Mouse (Mus musculus) adrenal gland, postnatal 36 days (tissue): ENCODE results near the gene Plpp7. TPM values are rescaled to one million over a fixed set of nuclear protein-coding genes. Genes with fewer than 3 reads are reported as not detected.
A peak's percentile ranks its signal among the peaks of the same experiment; 100 is the strongest.

Experiments used
- DNase-seq, 2 experiments: peaks; one replicate each; pipeline ENCODE4 v3.0.0; 2021; ENCODE audit warnings: mixed read lengths in 1 of 2
- total RNA-seq, 2 experiments: library from RNA; stranded (reverse); gene quantifications; 2 replicates each; pipeline ENCODE4 v1.2.3; 2021

Plpp7 gene
- total RNA-seq, 2 experiments from 2014 or later, result 3.5 to 5.3 TPM

DNA sequence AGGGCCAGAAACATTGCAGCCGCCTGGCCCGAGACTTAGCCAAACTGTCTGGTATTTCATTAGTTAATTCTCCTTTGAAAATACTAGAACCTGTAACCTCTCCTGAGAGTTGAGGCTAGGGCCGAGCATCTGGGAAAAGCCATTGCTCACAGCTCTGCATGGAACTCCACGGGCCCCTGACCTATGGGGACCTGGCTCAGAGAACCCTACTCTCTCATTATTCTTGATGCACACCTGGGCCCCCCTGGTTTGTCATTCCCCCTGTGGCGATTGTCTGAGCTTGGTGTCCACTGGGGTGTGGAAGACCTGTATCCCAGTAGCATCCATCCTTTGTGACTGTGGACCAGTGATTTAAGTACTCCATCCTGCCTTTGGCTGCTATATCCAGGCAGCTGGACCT, 44.0 kb downstream of the Plpp7 start:
- DNase-seq, result no peak

GRCm38 (mm10) chr2:32140498-32140934, 45.2 kb downstream of the Plpp7 start:
- DNase-seq, result peak; percentile 66 to 71

DNA sequence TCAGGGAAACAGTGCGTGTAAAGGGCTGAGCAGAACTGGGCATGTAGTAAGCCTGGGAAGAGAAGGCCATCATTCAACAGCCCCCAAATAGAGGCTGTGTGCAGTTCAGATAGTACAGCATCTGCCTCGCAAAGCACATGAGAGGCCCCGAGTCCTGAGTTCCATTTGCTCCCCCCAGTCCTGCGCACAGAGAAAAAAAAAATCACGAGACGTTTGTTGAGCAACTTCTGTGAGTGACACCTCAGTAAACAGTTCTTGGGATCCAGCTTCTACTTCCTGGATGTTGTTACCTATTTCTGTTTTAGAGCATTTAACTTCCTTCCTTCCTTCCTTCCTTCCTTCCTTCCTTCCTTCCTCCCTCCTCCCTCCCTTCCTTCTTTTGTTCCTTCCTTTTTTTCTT, 46.3 kb downstream of the Plpp7 start:
- no peak for DNase-seq

DNA sequence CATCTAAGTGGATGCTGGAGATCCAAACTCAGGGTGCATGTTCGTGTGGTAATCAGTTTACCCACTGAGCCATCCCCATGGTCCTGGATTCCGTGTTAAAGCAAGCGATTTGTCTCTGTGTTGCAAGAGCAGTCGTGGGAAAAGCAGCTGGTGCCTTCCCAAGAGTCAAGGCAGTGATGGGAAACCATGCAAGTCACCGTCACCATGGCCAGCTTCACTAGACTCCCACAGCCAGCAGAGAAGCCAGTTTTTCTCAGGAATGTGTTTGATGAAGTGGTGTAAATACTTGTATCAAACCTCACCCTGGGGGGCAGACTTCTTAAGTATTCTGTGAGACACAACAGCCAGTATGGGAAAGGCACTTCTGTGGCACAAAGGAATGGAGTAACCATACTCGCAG, 47.0 kb downstream of the Plpp7 start:
- no peak for DNase-seq

DNA sequence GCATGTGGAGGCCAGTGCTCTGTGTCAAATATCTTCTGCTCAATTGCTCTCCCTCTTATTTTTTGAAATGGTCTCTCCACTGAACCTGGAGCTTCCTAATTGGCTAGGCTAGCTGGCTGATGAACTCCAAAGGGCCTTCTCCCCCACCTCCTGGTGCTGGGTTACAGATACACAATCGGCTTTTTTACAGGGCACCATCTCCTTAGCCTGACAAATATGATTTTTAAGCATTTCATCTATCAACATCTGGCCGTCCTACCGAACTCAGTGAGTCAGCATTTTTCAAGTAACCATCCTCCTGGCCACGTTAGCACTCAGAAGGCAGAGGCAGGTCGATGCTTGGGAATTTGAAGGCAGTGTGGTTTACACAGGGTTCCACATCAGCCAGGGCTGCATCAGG, 49.3 kb downstream of the Plpp7 start:
- no peak for DNase-seq

DNA sequence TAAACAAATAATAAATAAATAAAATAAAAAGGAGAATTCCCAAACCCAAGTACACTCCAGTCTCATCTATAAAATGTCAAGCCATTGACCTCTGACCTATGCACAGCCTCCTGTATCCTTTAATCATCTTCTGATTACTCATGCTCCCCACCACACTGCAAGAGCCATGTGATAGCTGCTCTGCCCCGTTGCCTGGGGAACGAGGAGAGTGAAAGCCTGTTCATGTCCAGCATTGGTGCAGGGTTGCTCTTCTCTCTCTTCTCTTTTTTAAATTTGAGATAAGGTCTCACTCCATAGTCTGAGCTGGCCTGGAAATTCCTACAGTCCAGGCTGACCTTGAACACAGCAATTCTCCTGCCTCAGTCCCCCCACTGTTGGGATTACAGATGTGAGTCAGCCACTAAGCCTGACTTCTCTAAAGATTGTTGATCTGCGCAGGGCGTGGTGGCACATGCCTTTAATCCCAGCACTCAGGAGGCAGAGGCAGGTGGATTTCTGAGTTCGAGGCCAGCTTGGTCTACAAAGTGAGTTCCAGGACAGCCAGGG, 51.4 kb downstream of the Plpp7 start:
- peak; percentile 79 to 82 for DNase-seq

DNA sequence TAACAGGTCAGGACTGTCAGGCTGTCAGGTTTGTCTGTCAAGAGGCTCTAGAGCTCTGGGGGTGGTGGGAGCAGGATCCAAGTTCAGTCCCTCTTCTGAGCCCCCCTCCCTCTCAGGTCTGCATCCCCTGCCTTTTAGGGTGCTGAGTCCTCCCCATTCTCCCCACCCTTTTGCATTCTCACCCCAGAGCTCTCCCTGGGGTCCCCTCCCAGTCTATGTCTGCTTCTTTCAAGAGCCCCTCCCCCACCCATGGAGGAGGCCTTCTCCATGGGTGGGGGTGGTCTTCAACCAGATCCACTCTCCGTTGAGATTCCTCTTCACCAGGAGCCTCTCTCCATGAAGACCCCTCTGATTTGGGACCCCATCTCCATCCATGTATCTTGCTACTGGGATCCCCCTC, 54.8 kb downstream of the Plpp7 start:
- DNase-seq, result no peak

DNA sequence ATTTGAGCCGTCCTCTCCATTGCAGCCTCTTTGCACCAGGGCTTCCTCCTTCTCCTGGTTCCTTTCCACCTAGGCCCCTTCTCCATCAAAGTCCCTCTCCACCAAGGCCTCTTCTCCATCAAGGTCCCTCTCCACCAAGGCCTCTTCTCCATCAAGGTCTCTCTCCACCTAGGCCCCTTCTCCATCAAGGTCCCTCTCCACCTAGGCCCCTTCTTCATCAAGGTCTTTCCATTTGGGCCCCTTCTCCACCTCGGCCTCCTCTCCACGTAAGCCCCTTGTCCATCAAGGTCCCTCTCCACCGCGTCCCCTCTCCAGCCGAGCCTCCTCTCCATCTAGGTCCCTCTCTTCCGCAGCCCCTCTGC, 55.2 kb downstream of the Plpp7 start:
- DNase-seq, result no peak

DNA sequence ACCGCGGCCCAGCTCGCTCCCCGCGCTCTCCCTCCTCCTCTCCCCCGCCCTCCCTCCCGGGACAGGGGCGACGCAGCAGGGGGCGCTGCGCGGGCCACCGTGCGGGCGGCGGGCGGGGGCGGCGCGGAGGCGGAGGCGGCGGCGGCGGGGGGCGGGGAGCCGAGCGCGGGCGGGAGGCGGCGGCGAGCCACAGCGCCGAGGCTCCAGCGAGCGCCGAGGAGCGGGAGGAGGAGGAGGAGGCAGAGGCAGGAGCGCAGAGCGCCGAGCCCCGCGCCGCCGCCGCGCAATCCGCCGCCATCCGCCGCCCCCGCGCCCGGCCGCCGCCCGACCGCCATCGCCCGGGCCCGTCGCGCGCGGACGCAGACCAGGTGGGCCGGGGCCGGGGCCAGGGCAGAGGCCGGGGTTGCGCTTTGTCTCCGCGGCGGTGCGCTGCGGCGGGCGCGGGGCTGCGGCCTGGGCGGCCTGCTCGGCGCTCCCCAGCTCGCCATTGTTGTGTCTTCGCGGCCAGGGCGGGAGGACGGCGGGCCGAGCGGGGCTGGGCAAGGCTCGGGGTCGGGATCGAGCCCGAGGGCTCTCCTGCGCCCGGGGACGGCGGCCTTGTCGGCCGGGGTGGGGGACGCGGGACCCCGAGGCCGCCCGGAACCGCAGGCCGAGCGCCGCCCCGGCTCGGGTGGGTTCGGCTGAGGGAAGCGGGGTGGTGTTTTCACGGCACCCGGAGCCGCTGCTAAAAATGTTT, 55.8 kb downstream of the Plpp7 start, which contains the start of gene Prrc2b:
TSS of gene Prrc2b (plus strand) at position 159 of the 736 bp plus-strand sequence.
- peak; percentile 78 to 89 for DNase-seq

GRCm38 (mm10) chr2:32151660-32152366, 56.5 kb downstream of the Plpp7 start:
- peak in 1 of 2 experiments; percentile 56 for DNase-seq

DNA sequence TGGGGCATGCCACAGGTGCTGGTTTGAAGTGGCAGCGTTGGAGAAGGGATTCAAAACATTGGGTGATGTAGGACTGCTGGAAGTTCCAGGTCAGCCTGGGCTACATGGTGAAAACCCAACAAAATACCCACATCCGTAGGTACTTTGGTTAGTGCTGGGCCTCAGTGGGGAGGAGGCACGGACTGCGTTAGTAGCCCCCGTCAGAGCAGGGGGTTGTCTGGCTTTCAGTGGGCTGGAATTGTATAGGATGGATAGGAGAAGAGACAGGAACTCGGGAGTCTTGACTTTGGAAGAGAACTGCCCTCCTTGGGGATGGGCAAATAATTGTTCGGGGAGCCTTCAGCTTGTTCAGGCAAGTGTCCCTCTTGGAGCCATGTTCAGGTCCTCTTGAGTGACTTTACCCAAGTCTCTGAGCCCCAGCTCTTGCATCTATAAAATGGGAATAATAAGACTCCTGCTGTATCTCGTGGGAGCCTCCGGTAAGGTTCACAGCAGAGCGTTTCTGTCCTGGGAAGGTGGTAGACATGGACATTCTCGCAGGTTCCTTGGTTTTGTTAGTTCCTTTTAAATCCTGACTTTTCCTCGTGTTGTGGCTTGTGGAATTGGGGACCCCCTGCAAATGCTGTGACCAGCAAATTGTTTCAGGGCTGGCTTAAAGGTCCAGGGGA, 57.2 kb downstream of the Plpp7 start:
- no peak for DNase-seq

- DNase-seq, result peak in 1 of 2 experiments; percentile 32
Observed at GRCm38 (mm10) chr2:32153041-32153790, 57.9 kb downstream of the Plpp7 start.

- no peak for DNase-seq
Observed at GRCm38 (mm10) chr2:32153791-32154119, 58.4 kb downstream of the Plpp7 start.

DNA sequence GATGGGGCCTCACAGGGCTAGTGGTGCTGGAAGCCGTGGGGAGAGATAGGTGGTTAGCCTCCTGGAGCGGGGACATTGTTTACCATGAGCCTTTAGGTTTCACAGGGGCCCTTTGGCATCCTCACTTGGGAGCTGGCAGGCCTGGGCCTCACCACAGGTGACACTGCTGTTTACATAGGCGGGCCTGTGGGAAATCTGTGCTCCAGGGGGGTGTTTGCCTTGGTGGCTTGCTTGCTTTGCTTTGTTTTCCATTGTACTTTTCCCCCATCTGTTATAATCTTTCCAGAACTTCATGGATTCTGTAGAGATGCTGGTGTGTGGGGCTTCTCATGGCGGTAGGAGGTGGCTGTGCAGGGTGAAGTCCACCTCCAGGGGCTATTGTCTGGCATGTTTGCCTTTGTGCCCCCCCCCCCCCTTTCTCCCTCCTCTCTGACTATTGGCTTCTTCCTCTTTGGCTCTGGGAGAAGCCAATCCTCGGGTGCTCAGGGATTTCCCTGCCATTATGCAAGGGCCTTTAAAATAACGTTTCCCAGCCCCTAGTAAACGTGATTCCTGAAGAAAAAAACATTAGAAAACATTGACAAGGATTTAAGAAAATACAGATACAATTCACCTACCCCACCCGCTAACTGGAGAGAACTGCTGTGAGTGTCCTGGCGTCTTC, 59.1 kb downstream of the Plpp7 start:
- no peak for DNase-seq

- no peak for DNase-seq
Observed at GRCm38 (mm10) chr2:32154998-32155541, 59.7 kb downstream of the Plpp7 start.

GRCm38 (mm10) chr2:32155614-32156013, 60.3 kb downstream of the Plpp7 start:
- DNase-seq, result no peak

DNA sequence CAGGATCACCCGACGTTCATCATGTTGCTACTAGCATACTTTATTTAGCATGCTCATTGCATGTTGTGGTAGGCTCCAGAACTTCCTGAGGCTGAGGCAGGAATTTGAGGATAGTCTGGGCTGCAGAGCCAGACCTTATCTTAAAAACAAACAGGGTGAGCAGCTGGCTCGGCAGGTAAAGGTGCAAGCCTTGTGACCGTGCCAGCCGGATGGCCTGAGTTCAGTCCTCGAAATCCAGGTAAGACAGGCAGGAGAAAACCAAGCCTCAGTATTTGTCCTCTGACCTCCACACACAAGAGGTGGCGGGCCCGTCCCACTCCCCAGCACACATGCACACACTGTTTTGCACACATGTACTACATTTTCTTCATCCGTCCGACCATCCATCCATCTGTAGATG, 61.3 kb downstream of the Plpp7 start:
- no peak for DNase-seq

DNA sequence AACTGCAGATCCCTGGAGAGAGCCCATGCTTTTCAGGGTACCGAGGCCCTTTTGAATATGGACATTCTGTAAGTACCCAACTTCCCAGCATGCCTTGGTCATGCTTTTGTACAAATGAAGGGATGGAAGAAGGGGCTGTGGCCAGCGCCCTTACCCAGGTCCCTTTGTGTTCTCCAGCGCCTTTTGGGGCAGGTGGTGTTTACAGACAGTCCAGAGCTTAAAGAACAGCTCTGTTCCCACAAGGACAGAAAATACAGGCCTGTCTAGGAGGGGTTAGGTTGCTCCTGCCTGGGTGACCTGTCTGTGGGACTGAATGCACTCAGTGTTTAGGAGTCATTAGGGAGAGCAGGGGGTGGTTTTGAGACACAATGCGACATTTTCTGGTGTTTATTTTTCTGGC, 62.0 kb downstream of the Plpp7 start:
- no peak for DNase-seq

- DNase-seq, result no peak
Observed at GRCm38 (mm10) chr2:32158616-32159239, 63.4 kb downstream of the Plpp7 start.
